Mouse (Mus musculus): Measurements from ENCODE around the gene Sema4f.

The Sema4f gene

GRCm38 (mm10) chr6:82871632-82872331 lies 67.8 kb downstream of the Sema4f start:
- no peak for DNase-seq (ENCODE audit: low spot score)

DNA sequence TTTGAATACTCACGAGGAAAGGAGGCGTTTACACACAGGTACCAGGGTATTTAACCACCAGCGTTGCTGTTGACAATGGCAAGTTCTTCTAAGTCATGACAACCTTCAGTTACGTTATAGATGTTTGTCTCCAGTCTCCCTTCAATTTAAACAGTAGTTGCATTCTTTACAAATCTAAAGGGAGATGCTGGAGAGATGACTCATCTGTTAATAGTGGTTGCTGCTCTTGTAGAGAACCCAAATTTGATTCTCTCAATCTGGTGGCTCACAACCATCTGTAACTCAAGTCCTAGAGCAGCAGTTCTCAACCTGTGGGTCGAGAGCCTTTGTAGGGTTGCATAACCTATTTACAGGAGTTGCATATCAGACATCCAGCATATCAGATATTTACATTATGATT lies 71.1 kb downstream of the Sema4f start:
- no peak for DNase-seq (ENCODE audit: low spot score)

DNA sequence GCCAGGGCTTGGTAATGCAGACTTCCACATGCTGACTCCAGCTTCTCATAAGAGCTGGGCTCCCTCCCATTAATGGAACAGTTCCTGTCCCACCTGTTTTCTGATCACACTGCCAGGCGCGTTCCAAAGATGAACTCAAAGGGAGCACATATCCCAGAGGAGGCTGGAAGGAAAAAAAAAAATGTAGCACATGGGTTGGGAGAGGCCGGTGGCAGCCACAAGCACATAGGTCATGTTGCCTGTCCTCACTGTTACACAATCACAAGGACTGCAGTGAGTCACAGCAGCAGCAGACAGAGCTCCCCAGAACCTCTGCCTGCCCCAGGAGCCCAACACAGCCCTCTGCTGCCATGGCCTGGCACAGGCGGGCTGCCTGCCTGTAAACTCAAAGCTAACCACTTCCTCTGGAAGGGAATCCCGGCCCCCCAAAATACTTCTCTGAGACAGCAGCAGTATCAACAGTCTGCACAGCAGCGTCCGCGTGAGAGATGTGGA lies 76.1 kb downstream of the Sema4f start:
- no peak for DNase-seq (ENCODE audit: low spot score)

DNA sequence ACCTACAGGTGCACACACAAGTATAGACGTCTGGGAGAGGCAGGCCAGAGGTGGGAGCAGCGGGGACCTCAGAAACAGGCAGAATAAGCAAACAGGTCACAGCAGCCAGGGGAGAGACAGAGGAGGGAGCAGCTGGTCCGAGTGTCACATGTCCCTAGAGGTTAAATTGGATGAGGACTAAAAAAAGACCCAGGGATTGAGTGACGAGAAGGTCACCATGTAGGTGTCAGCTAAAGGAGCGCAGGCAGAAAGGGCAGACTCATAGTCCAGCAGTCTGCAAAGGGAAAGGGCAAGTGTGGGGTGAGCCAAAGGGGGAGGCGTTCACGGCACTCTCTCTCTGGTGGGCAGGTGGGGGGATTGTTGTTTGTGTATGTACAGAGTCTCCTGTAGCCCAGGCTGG lies 77.1 kb downstream of the Sema4f start:
- no peak for DNase-seq (ENCODE audit: low spot score)

DNA sequence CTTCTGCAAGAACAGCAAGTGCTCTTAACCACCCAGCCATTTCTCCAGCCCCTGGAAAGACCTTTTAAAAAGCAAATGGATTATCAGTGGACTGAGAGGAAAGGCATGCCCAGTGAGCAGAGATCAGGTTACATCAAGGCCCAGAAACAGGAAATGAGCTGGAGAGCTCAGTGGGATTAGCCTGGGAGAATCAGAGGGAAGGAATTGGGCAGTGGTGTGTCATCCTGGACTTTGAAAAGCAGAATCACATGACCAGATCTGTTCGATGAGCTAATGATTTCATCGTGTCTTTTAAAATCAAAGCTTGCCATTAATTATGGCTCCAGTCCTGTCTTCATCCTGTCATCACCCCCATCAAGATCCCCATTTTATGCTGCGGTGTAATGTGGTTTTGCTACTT lies 77.5 kb downstream of the Sema4f start:
- DNase-seq (ENCODE audit: low spot score), result no peak
